Comparison of ENCODE assay signal across 26 mouse cellular contexts in genomic region chr15:17204739-17205138, GRCm38 (mm10).
"Had no signal": no experiment of that assay in that cellular context is flagged by ENCODE, and none has a peak within 500 bp of the region (broad histone marks: within the 10 kb centered on the region; RNA-seq: fewer than 3 reads in every experiment).

No protein-coding gene starts in this region.

- H3K27me3 ChIP-seq: embryonic facial prominence, embryonic 12.5 days; embryonic facial prominence, embryonic 13.5 days; embryonic facial prominence, embryonic 15.5 days; forebrain, embryonic 12.5 days; forebrain, embryonic 13.5 days; forebrain, embryonic 15.5 days had no signal

- H3K4me3 ChIP-seq: embryonic facial prominence, embryonic 10.5 days; embryonic facial prominence, embryonic 12.5 days; embryonic facial prominence, embryonic 13.5 days; embryonic facial prominence, embryonic 15.5 days; erythroblast, embryonic 14.5 days; forebrain, embryonic 10.5 days; forebrain, embryonic 12.5 days; forebrain, embryonic 13.5 days; forebrain, embryonic 15.5 days; gastrocnemius, adult 2 months; heart, adult 2 months had no signal

- H3K9me3 ChIP-seq: embryonic facial prominence, embryonic 10.5 days; embryonic facial prominence, embryonic 12.5 days; embryonic facial prominence, embryonic 13.5 days; embryonic facial prominence, embryonic 15.5 days; forebrain, embryonic 10.5 days; forebrain, embryonic 12.5 days; forebrain, embryonic 13.5 days; forebrain, embryonic 15.5 days had no signal

- H3K9ac ChIP-seq: embryonic facial prominence, embryonic 12.5 days; embryonic facial prominence, embryonic 13.5 days; embryonic facial prominence, embryonic 15.5 days; forebrain, embryonic 12.5 days; forebrain, embryonic 13.5 days; forebrain, embryonic 15.5 days; forebrain, postnatal 0 days had no signal

- H3K27ac ChIP-seq: embryonic facial prominence, embryonic 10.5 days; embryonic facial prominence, embryonic 12.5 days; embryonic facial prominence, embryonic 13.5 days; embryonic facial prominence, embryonic 15.5 days; forebrain, embryonic 10.5 days; forebrain, embryonic 12.5 days; forebrain, embryonic 13.5 days; forebrain, embryonic 15.5 days; gastrocnemius, adult 2 months; heart, adult 2 months had no signal

- H3K4me1 ChIP-seq: embryonic facial prominence, embryonic 10.5 days; embryonic facial prominence, embryonic 12.5 days; embryonic facial prominence, embryonic 13.5 days; embryonic facial prominence, embryonic 15.5 days; forebrain, embryonic 10.5 days; forebrain, embryonic 12.5 days; forebrain, embryonic 13.5 days; forebrain, embryonic 15.5 days had no signal

- ATAC-seq: forebrain, embryonic 13.5 days; forebrain, embryonic 14.5 days; forebrain, embryonic 15.5 days; forebrain, embryonic 16.5 days; forebrain, postnatal 0 days had no signal

- DNase-seq: cerebellum, adult 9-11 months; cerebellum, postnatal 10 days; cerebellum, postnatal 14 days; cerebellum, postnatal 25 days; cerebellum, postnatal 36 days; embryo, embryonic 11 days; forebrain, postnatal 0 days; gastrocnemius, adult 2 months; gastrocnemius, postnatal 10 days; gastrocnemius, postnatal 14 days; gastrocnemius, postnatal 25 days; gastrocnemius, postnatal 36 days; heart, adult 11 months; heart, adult 18-20 months; heart, adult 2 months had no signal

- H3K36me3 ChIP-seq: embryonic facial prominence, embryonic 10.5 days; embryonic facial prominence, embryonic 12.5 days; embryonic facial prominence, embryonic 13.5 days; embryonic facial prominence, embryonic 15.5 days; forebrain, embryonic 10.5 days; forebrain, embryonic 12.5 days; forebrain, embryonic 15.5 days had no signal
